Mouse (Mus musculus): ENCODE measurements around the gene Tchhl1. TPM values are rescaled to one million over a fixed set of nuclear protein-coding genes. Genes with fewer than 3 reads are reported as not detected.

Tchhl1 gene
- total and polyA plus RNA-seq, 2 experiments from 2014 or later = not detected

- 37% methylated on average over 30 of the region's 30 CpGs for WGBS
- TF ChIP-seq CTCF (IDR thresholded peaks at IDR 0.05; ENCODE audit: low read depth) (no peak), EP300 (IDR thresholded peaks at IDR 0.05; ENCODE audit: low read depth) (no peak)
- Histone ChIP-seq H3K4me2 (ENCODE audit: low read depth, low read length) (peak overlapping the region; percentile 24; the same call in 1 of the 2 replicates), H3K27me3 (ENCODE audit: control insufficient read depth, insufficient read depth, low read length) (no peaks in the 10 kb centered on the region), H3K9me3 (replicated peaks; ENCODE audit: control insufficient read depth, low read length) (no peaks in the 10 kb centered on the region), H3K36me3 (replicated peaks; ENCODE audit: control insufficient read depth, insufficient read depth, low read length) (no peaks in the 10 kb centered on the region), H3K27ac (ENCODE audit: low read depth) (no peak overlapping the region), H3K4me1 (ENCODE audit: control insufficient read depth, insufficient read depth) (no peaks in the 10 kb centered on the region), H3K4me3 (ENCODE audit: low read depth, low read length) (no peak overlapping the region; the same call in 1 of the 2 replicates), H3K9ac (replicated peaks; ENCODE audit: low read depth, low read length) (no peak overlapping the region)
- ATAC-seq (ENCODE audit: insufficient read depth, low read depth) = no peak
- no peak for DNase-seq (ENCODE audit: low spot score)
Observed at GRCm38 (mm10) chr3:93505960-93506863, 37.7 kb downstream of the Tchhl1 start.

DNA sequence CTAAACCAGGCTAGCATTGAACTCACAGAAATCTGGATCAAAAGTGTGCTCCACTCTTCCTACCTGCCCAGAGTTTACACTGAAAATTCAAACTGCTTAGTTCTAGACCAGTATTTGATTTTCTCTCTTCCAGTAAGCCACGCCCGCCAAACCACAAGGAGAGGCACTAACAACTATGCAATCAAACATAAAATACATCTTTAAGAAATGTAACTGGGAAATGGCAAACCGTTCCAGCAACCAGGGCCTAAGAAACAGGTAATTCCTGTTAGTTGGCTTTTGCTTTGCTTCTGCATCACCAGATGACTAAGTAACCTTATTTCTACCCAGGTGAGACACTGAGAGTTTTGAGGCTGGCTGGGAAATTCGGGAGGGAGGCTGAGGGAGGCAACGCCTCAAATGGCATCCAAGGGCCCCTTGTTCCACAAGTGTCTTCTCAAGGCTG is 38.3 kb downstream of the Tchhl1 start:
- no peak overlapping the region for H3K9ac ChIP-seq (replicated peaks; ENCODE audit: low read depth, low read length)
- 73% methylated on average over 5 of the region's 5 CpGs for WGBS
- no peaks in the 10 kb centered on the region for H3K36me3 ChIP-seq (replicated peaks; ENCODE audit: control insufficient read depth, insufficient read depth, low read length)
- TF ChIP-seq EP300 (IDR thresholded peaks at IDR 0.05; ENCODE audit: low read depth) (no peak), CTCF (IDR thresholded peaks at IDR 0.05; ENCODE audit: low read depth) (no peak)
- no peak for DNase-seq (ENCODE audit: low spot score)
- H3K9me3 ChIP-seq (replicated peaks; ENCODE audit: control insufficient read depth, low read length) = no peaks in the 10 kb centered on the region
- H3K27me3 ChIP-seq (ENCODE audit: control insufficient read depth, insufficient read depth, low read length) = no peaks in the 10 kb centered on the region
- H3K27ac ChIP-seq (ENCODE audit: low read depth) = no peak overlapping the region
- H3K4me1 ChIP-seq (ENCODE audit: control insufficient read depth, insufficient read depth) = no peaks in the 10 kb centered on the region
- H3K4me2 ChIP-seq (ENCODE audit: low read depth, low read length) = no peak overlapping the region
- no peak for ATAC-seq (ENCODE audit: insufficient read depth, low read depth)
- H3K4me3 ChIP-seq (ENCODE audit: low read depth, low read length) = no peak overlapping the region

DNA sequence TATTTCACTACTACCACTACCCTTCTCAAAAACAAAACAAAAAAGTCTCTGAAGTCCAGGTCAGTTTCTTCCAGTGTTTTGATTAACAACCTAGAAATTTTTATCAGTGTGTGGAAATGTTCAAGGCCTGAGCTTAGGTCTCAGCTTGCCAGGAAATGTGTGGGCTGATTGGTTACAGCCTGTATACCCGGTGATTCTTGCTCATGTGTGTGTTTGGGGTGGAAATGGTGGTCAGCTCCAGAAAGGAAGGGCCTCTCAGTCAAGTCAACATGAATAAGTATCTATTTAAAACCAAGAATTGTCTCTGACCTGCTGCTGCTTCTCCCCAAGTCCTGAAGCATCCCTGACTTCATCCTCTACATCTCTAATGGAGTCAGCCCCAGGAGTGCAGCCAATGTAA is 40.7 kb downstream of the Tchhl1 start:
- TF ChIP-seq EP300 (IDR thresholded peaks at IDR 0.05; ENCODE audit: low read depth) = no peak
- TF ChIP-seq CTCF (IDR thresholded peaks at IDR 0.05; ENCODE audit: low read depth) = no peak
- no peak for ATAC-seq (ENCODE audit: insufficient read depth, low read depth)
- 31% methylated on average over 1 of the region's 1 CpGs for WGBS

DNA sequence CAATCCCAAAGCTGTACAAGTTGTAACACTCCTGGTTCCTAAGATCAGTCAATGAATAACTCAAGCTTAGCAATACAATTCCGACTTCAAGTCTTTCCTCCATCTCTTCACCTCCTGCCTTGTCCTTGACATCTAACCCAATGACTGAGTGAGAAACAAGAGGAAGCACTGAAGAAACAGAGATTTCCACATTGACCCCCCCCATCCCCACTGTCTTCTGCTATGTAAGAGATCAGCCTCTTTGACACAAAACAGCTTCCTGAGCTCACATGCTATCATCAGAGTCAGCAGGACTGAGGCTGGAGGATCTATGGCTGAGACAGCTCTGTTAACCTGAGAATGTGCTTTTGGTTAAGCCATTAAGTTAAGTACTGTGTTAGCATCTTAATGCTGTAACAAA is 42.5 kb downstream of the Tchhl1 start:
- no peaks in the 10 kb centered on the region for H3K27me3 ChIP-seq (ENCODE audit: control insufficient read depth, insufficient read depth, low read length)
- no peak overlapping the region for H3K9ac ChIP-seq (replicated peaks; ENCODE audit: low read depth, low read length)
- no peaks in the 10 kb centered on the region for H3K4me1 ChIP-seq (ENCODE audit: control insufficient read depth, insufficient read depth)
- H3K9me3 ChIP-seq (replicated peaks; ENCODE audit: control insufficient read depth, low read length) = no peaks in the 10 kb centered on the region
- H3K4me2 ChIP-seq (ENCODE audit: low read depth, low read length) = no peak overlapping the region
- H3K36me3 ChIP-seq (replicated peaks; ENCODE audit: control insufficient read depth, insufficient read depth, low read length) = no peaks in the 10 kb centered on the region
- H3K27ac ChIP-seq (ENCODE audit: low read depth) = no peak overlapping the region
- WGBS = 52% methylated on average over 1 of the region's 1 CpGs
- DNase-seq (ENCODE audit: low spot score) (no peak), ATAC-seq (ENCODE audit: insufficient read depth, low read depth) (no peak)
- no peak for TF ChIP-seq CTCF (IDR thresholded peaks at IDR 0.05; ENCODE audit: low read depth)
- TF ChIP-seq EP300 (IDR thresholded peaks at IDR 0.05; ENCODE audit: low read depth) = no peak
- H3K4me3 ChIP-seq (ENCODE audit: low read depth, low read length) = no peak overlapping the region

More for the DNA sequence above, 40.7 kb downstream of the Tchhl1 start:
- no peak overlapping the region for H3K4me3 ChIP-seq (ENCODE audit: low read depth, low read length)
- H3K27ac ChIP-seq (ENCODE audit: low read depth) = no peak overlapping the region
- DNase-seq (ENCODE audit: low spot score) = no peak
- no peak overlapping the region for H3K4me2 ChIP-seq (ENCODE audit: low read depth, low read length)
- H3K9me3 ChIP-seq (replicated peaks; ENCODE audit: control insufficient read depth, low read length) = no peaks in the 10 kb centered on the region
- H3K27me3 ChIP-seq (ENCODE audit: control insufficient read depth, insufficient read depth, low read length) = no peaks in the 10 kb centered on the region
- no peaks in the 10 kb centered on the region for H3K4me1 ChIP-seq (ENCODE audit: control insufficient read depth, insufficient read depth)
- H3K36me3 ChIP-seq (replicated peaks; ENCODE audit: control insufficient read depth, insufficient read depth, low read length) = no peaks in the 10 kb centered on the region
- no peak overlapping the region for H3K9ac ChIP-seq (replicated peaks; ENCODE audit: low read depth, low read length)

GRCm38 (mm10) chr3:93511801-93512200 is 43.2 kb downstream of the Tchhl1 start:
- 84% methylated on average over 1 of the region's 1 CpGs for WGBS
- ATAC-seq (ENCODE audit: insufficient read depth, low read depth) (no peak), DNase-seq (ENCODE audit: low spot score) (no peak)
- no peaks in the 10 kb centered on the region for H3K9me3 ChIP-seq (replicated peaks; ENCODE audit: control insufficient read depth, low read length)
- H3K36me3 ChIP-seq (replicated peaks; ENCODE audit: control insufficient read depth, insufficient read depth, low read length) = no peaks in the 10 kb centered on the region
- no peak overlapping the region for H3K4me3 ChIP-seq (ENCODE audit: low read depth, low read length)
- H3K27me3 ChIP-seq (ENCODE audit: control insufficient read depth, insufficient read depth, low read length) = no peaks in the 10 kb centered on the region
- no peak overlapping the region for H3K9ac ChIP-seq (replicated peaks; ENCODE audit: low read depth, low read length)
- H3K4me1 ChIP-seq (ENCODE audit: control insufficient read depth, insufficient read depth) = no peaks in the 10 kb centered on the region
- H3K4me2 ChIP-seq (ENCODE audit: low read depth, low read length) = no peak overlapping the region
- no peak overlapping the region for H3K27ac ChIP-seq (ENCODE audit: low read depth)
- no peak for TF ChIP-seq CTCF (IDR thresholded peaks at IDR 0.05; ENCODE audit: low read depth)
- TF ChIP-seq EP300 (IDR thresholded peaks at IDR 0.05; ENCODE audit: low read depth) = no peak

Data from heart, postnatal 0 days (tissue).